In the genomic region with DNA sequence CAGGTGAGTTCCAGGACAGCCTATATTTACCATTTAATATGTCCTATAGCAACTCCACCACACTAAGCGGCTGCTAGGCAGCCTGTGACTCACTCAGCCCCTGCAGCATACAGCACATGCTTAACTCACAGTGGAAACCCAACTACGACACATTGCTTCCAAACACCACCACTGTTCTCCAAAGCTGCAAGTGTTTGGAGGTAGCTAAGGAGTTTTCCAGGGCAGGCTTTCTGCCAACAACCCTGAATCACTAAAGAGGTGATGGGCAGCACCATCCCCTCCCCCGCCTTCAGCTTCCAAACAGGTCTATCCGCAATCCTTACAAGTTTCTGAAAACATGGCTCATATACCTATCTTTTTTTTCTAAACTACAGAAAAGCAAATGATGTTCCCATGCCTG, we compare ENCODE assay signal across 24 mouse cellular contexts. TPM values are rescaled to one million over a fixed set of nuclear protein-coding genes. Genes with fewer than 3 reads are reported as not detected.
DNase-seq lines count a peak whose midpoint lies in the region; ATAC-seq and TF ChIP-seq lines count a peak whose summit lies in the region.
"Had no signal": no experiment of that assay in that cellular context is flagged by ENCODE, and none has a peak within 500 bp of the region (broad histone marks: within the 10 kb centered on the region; RNA-seq: fewer than 3 reads in every experiment).

No protein-coding gene starts in this region.

- 90% methylated on average over 4 of the region's 4 CpGs for WGBS in midbrain, embryonic 13.5 days
- WGBS in midbrain, embryonic 10.5 days: 87% methylated on average over 4 of the region's 4 CpGs

- H3K9ac ChIP-seq in midbrain, embryonic 13.5 days (replicated peaks): no peak overlapping the region
- H3K9ac ChIP-seq: forebrain, postnatal 0 days; heart, embryonic 15.5 days; liver, postnatal 0 days; midbrain, embryonic 15.5 days had no signal

- no peak for TF ChIP-seq CTCF in left cerebral cortex, adult 2 months (IDR thresholded peaks at IDR 0.05)
- TF ChIP-seq CTCF in brain, embryonic 14.5 days (IDR thresholded peaks at IDR 0.05; ENCODE audit: borderline replicate concordance, extremely low read depth, insufficient read depth, insufficient read length): no peak

- no peak overlapping the region for H3K4me2 ChIP-seq in midbrain, embryonic 13.5 days (replicated peaks)
- H3K4me2 ChIP-seq: heart, embryonic 15.5 days; midbrain, embryonic 15.5 days had no signal

- DNase-seq in left cerebral cortex, adult 2 months (ENCODE audit: extremely low spot score in 1 of 2, low spot score in 2 of 2): peak; percentile 41 to 43
- DNase-seq in left cerebral cortex, adult 11 months (ENCODE audit: low spot score): no peak
- peak; percentile 69 for DNase-seq in urinary bladder, postnatal 14 days (ENCODE audit: low spot score)
- DNase-seq in urinary bladder, postnatal 10 days (ENCODE audit: low spot score): no peak
- peak; percentile 17 for DNase-seq in brain, embryonic 14.5 days (ENCODE audit: low read depth)
- no peak for DNase-seq in midbrain, embryonic 10.5 days (ENCODE audit: low spot score)
- DNase-seq: adrenal gland, adult 2 months; cerebellum, adult 11 months; cerebellum, postnatal 14 days; forebrain, postnatal 0 days; gastrocnemius, postnatal 14 days; heart, adult 2 months; kidney, adult 9 months; layer of hippocampus, postnatal 36 days; liver; liver, postnatal 0 days; retina, postnatal 1 day; spleen, adult 18-20 months; thymus, postnatal 25 days had no signal

- H3K9me3 ChIP-seq in midbrain, embryonic 13.5 days: no peaks in the 10 kb centered on the region
- no peaks in the 10 kb centered on the region for H3K9me3 ChIP-seq in midbrain, embryonic 10.5 days (replicated peaks)
- H3K9me3 ChIP-seq: heart, embryonic 15.5 days; midbrain, embryonic 15.5 days had no signal

- no peaks in the 10 kb centered on the region for H3K36me3 ChIP-seq in midbrain, embryonic 13.5 days
- H3K36me3 ChIP-seq in midbrain, embryonic 10.5 days: no peaks in the 10 kb centered on the region
- H3K36me3 ChIP-seq: heart, embryonic 15.5 days; midbrain, embryonic 15.5 days had no signal

- no peak for ATAC-seq in midbrain, embryonic 13.5 days
- ATAC-seq: forebrain, postnatal 0 days; hindbrain, postnatal 0 days; liver, postnatal 0 days; midbrain, embryonic 15.5 days had no signal

- peaks cover 30% of the 10 kb centered on the region for H3K4me1 ChIP-seq in midbrain, embryonic 13.5 days (replicated peaks)
- H3K4me1 ChIP-seq in midbrain, embryonic 10.5 days: peaks cover 14% of the 10 kb centered on the region

- H3K27ac ChIP-seq in left cerebral cortex, adult 2 months: 0 out of 2 replicates have a peak overlapping the region, but pooled peaks have one; percentile 20
- H3K27ac ChIP-seq in midbrain, embryonic 13.5 days: no peak overlapping the region
- no peak overlapping the region for H3K27ac ChIP-seq in midbrain, embryonic 10.5 days (replicated peaks)
- H3K27ac ChIP-seq: heart, adult 2 months; heart, embryonic 15.5 days; hindbrain, postnatal 0 days; midbrain, embryonic 15.5 days had no signal

- intact Hi-C loops in left cerebral cortex, adult 2 months (cut with DNase I): loop anchor here (1.0 kb wide), 1 partner anchor 13 kb away; no protein-coding TSS in a partner anchor

- H3K4me3 ChIP-seq in left cerebral cortex, adult 2 months: no peak overlapping the region
- no peak overlapping the region for H3K4me3 ChIP-seq in midbrain, embryonic 13.5 days (replicated peaks)
- no peak overlapping the region for H3K4me3 ChIP-seq in midbrain, embryonic 10.5 days
- H3K4me3 ChIP-seq: erythroblast, embryonic 14.5 days; heart, adult 2 months; heart, embryonic 15.5 days; midbrain, embryonic 15.5 days had no signal

- no peak for TF ChIP-seq POLR2A in brain, embryonic 14.5 days (IDR thresholded peaks at IDR 0.05; ENCODE audit: borderline replicate concordance, extremely low read depth, insufficient read depth, insufficient read length, poor library complexity, severe bottlenecking)

- H3K27me3 ChIP-seq in midbrain, embryonic 13.5 days: no peaks in the 10 kb centered on the region
- no peaks in the 10 kb centered on the region for H3K27me3 ChIP-seq in midbrain, embryonic 10.5 days (ENCODE audit: low read depth, poor library complexity, severe bottlenecking)
- H3K27me3 ChIP-seq: heart, embryonic 15.5 days; midbrain, embryonic 15.5 days had no signal

RNA-seq across cellular contexts. Expression of a gene that starts 15.8 kb away (rescaled TPM):
- 10 to 100 TPM; 35.2 to 40.7 TPM for total RNA-seq in left cerebral cortex, adult 2 months (2021)
- 50.6 and 65.4 TPM in 2 replicates for polyA plus RNA-seq in brain, embryonic 14.5 days (2012; rRNA removed)
- 26.9 and 32.2 TPM in 2 replicates for polyA plus RNA-seq in midbrain, embryonic 13.5 days (2015; fragmentation: Nextera tagmentation; extraction: Ambion mirVana)
- polyA plus RNA-seq in midbrain, embryonic 10.5 days (2016; fragmentation: Nextera tagmentation; extraction: Ambion mirVana): 13.2 and 16.2 TPM in 2 replicates

Comparison
In these comparisons a context has a peak if more than half of its experiments do, and no peak if none do; other contexts are left out.
1. DNase-seq: peak in left cerebral cortex, adult 2 months (2 of 2), urinary bladder, postnatal 14 days (single experiment) and brain, embryonic 14.5 days (single experiment); none in left cerebral cortex, adult 11 months (single experiment), urinary bladder, postnatal 10 days (single experiment) and midbrain, embryonic 10.5 days (single experiment).